25 mouse cellular contexts compared by ENCODE assay signal in genomic region chr13:49333250-49333649, GRCm38 (mm10). TPM values are rescaled to one million over a fixed set of nuclear protein-coding genes. Genes with fewer than 3 reads are reported as not detected.
A peak's percentile ranks its signal among the peaks of the same experiment; 100 is the strongest.
DNase-seq lines count a peak whose midpoint lies in the region; ATAC-seq lines count a peak whose summit lies in the region.
"Had no signal": no experiment of that assay in that cellular context is flagged by ENCODE, and none has a peak within 500 bp of the region (broad histone marks: within the 10 kb centered on the region; RNA-seq: fewer than 3 reads in every experiment).

No protein-coding gene starts in this region.

- no peaks in the 10 kb centered on the region for H3K9me3 ChIP-seq in midbrain, embryonic 11.5 days (ENCODE audit: control insufficient read depth, low read length)
- H3K9me3 ChIP-seq in midbrain, embryonic 14.5 days (ENCODE audit: control insufficient read depth, low read length), result no peaks in the 10 kb centered on the region
- no peaks in the 10 kb centered on the region for H3K9me3 ChIP-seq in liver, embryonic 16.5 days (replicated peaks; ENCODE audit: control insufficient read depth, low read length)
- H3K9me3 ChIP-seq: forebrain, embryonic 12.5 days; forebrain, embryonic 15.5 days; heart, embryonic 12.5 days; heart, embryonic 15.5 days; hindbrain, embryonic 10.5 days had no signal

- ATAC-seq in midbrain, embryonic 11.5 days (ENCODE audit: low FRiP score), result no peak
- ATAC-seq in midbrain, embryonic 14.5 days (ENCODE audit: low FRiP score, low TSS enrichment), result no peak
- peak; percentile 59 for ATAC-seq in erythroid progenitor cell, adult 5-6 weeks (replicated peaks; ENCODE audit: low FRiP score, poor library complexity, severe bottlenecking)
- ATAC-seq in liver, embryonic 16.5 days (ENCODE audit: low read depth), result peak; percentile 11; the same call in 1 of the 2 replicates
- ATAC-seq: activated CD4-positive, CD25-positive, alpha-beta regulatory T cell, adult 4 months; CD4-positive, CD25-positive, alpha-beta regulatory T cell, adult 4 months; forebrain, embryonic 15.5 days; hindbrain, postnatal 0 days; inflammation-experienced regulatory T-cells, adult 6 months had no signal

- H3K27me3 ChIP-seq in midbrain, embryonic 11.5 days (ENCODE audit: control insufficient read depth, insufficient read depth, low read length), result no peaks in the 10 kb centered on the region
- H3K27me3 ChIP-seq in midbrain, embryonic 14.5 days (ENCODE audit: control insufficient read depth, insufficient read depth, low read length), result no peaks in the 10 kb centered on the region
- H3K27me3 ChIP-seq in liver, embryonic 16.5 days (ENCODE audit: control insufficient read depth, insufficient read depth, low read depth, low read length), result no peaks in the 10 kb centered on the region
- H3K27me3 ChIP-seq: forebrain, embryonic 12.5 days; forebrain, embryonic 15.5 days; heart, embryonic 12.5 days; heart, embryonic 15.5 days had no signal

- H3K9ac ChIP-seq in midbrain, embryonic 11.5 days (ENCODE audit: low read length), result no peak overlapping the region
- H3K9ac ChIP-seq in midbrain, embryonic 14.5 days (replicated peaks; ENCODE audit: low read length), result no peak overlapping the region
- no peak overlapping the region for H3K9ac ChIP-seq in liver, embryonic 16.5 days (ENCODE audit: low read depth, low read length)
- H3K9ac ChIP-seq: forebrain, embryonic 12.5 days; forebrain, embryonic 15.5 days; heart, embryonic 12.5 days; heart, embryonic 15.5 days; hindbrain, embryonic 14.5 days had no signal

- H3K4me3 ChIP-seq in midbrain, embryonic 11.5 days (ENCODE audit: low read depth, low read length), result no peak overlapping the region
- H3K4me3 ChIP-seq in midbrain, embryonic 14.5 days (replicated peaks; ENCODE audit: low read depth, low read length), result no peak overlapping the region
- H3K4me3 ChIP-seq in liver, embryonic 16.5 days (ENCODE audit: low read depth, low read length), result no peak overlapping the region
- H3K4me3 ChIP-seq: forebrain, embryonic 12.5 days; forebrain, embryonic 15.5 days; heart, embryonic 12.5 days; heart, embryonic 15.5 days; hindbrain, embryonic 10.5 days had no signal

- no peaks in the 10 kb centered on the region for H3K4me1 ChIP-seq in midbrain, embryonic 11.5 days (ENCODE audit: control insufficient read depth, insufficient read depth, low read length)
- no peaks in the 10 kb centered on the region for H3K4me1 ChIP-seq in midbrain, embryonic 14.5 days (ENCODE audit: control insufficient read depth, insufficient read depth, low read length)
- H3K4me1 ChIP-seq in liver, embryonic 16.5 days (ENCODE audit: control insufficient read depth, low read depth, low read length), result no peaks in the 10 kb centered on the region; the same call in 1 of the 2 replicates
- H3K4me1 ChIP-seq: forebrain, embryonic 12.5 days; forebrain, embryonic 15.5 days; heart, embryonic 12.5 days; heart, embryonic 15.5 days; hindbrain, embryonic 10.5 days had no signal

- H3K27ac ChIP-seq in midbrain, embryonic 11.5 days (ENCODE audit: low read depth, low read length), result no peak overlapping the region
- no peak overlapping the region for H3K27ac ChIP-seq in midbrain, embryonic 14.5 days (replicated peaks; ENCODE audit: low read depth, low read length)
- H3K27ac ChIP-seq in liver, embryonic 16.5 days (ENCODE audit: low read length), result no peak overlapping the region
- H3K27ac ChIP-seq: forebrain, embryonic 12.5 days; forebrain, embryonic 15.5 days; heart, embryonic 15.5 days; hindbrain, embryonic 10.5 days; hindbrain, embryonic 14.5 days; hindbrain, postnatal 0 days had no signal

- no peaks in the 10 kb centered on the region for H3K36me3 ChIP-seq in midbrain, embryonic 11.5 days (ENCODE audit: control insufficient read depth, insufficient read depth, low read length)
- no peaks in the 10 kb centered on the region for H3K36me3 ChIP-seq in midbrain, embryonic 14.5 days (ENCODE audit: control insufficient read depth, insufficient read depth, low read length)
- no peaks in the 10 kb centered on the region for H3K36me3 ChIP-seq in liver, embryonic 16.5 days (ENCODE audit: control insufficient read depth, insufficient read depth)
- H3K36me3 ChIP-seq: forebrain, embryonic 12.5 days; forebrain, embryonic 15.5 days; heart, embryonic 12.5 days; heart, embryonic 15.5 days; hindbrain, embryonic 10.5 days had no signal

- peak; percentile 8 for DNase-seq in midbrain, embryonic 11.5 days (ENCODE audit: low spot score, missing footprints)
- DNase-seq in midbrain, embryonic 14.5 days, result no peak
- DNase-seq in lung, postnatal 4 days, result no peak
- DNase-seq in retina, embryonic 14.5 days (ENCODE audit: low spot score), result no peak
- no peak for DNase-seq in kidney, adult 18-20 months
- DNase-seq: adrenal gland, adult 8-10 months; adrenal gland, postnatal 25 days; cerebellum, adult 11-12 months; cerebellum, adult 8-10 months; cerebellum, postnatal 10 days; gastrocnemius, postnatal 10 days; heart, postnatal 10 days; heart, postnatal 36 days had no signal

- H3K4me2 ChIP-seq in midbrain, embryonic 11.5 days, result no peak overlapping the region
- H3K4me2 ChIP-seq in midbrain, embryonic 14.5 days (ENCODE audit: low read length), result no peak overlapping the region
- no peak overlapping the region for H3K4me2 ChIP-seq in liver, embryonic 16.5 days (ENCODE audit: low read depth, low read length)
- H3K4me2 ChIP-seq: forebrain, embryonic 12.5 days; forebrain, embryonic 15.5 days; heart, embryonic 12.5 days; heart, embryonic 15.5 days; hindbrain, embryonic 14.5 days had no signal

- WGBS in midbrain, embryonic 11.5 days, result 79% methylated on average over 2 of the region's 2 CpGs
- WGBS in midbrain, embryonic 14.5 days, result 78% methylated on average over 2 of the region's 2 CpGs
- 38% methylated on average over 2 of the region's 2 CpGs for WGBS in liver, embryonic 16.5 days (ENCODE audit: insufficient replicate concordance)

RNA-seq across cellular contexts. Expression of gene Bicd2, which starts 8.1 kb away (rescaled TPM):
- polyA plus RNA-seq in midbrain, embryonic 11.5 days (2014; fragmentation: Nextera tagmentation; extraction: Ambion mirVana), result 24.8 and 25.3 TPM in 2 replicates
- polyA plus RNA-seq in midbrain, embryonic 14.5 days (2014; fragmentation: Nextera tagmentation; extraction: Ambion mirVana), result 25.3 and 30.1 TPM in 2 replicates
- 12.6 and 19.7 TPM in 2 replicates for total RNA-seq in erythroid progenitor cell, adult 5-6 weeks (2015; ENCODE audit: low replicate concordance)
- total RNA-seq in erythroid progenitor cell, adult 5-6 weeks (2017; ENCODE audit: low replicate concordance), result 28.8 and 35.2 TPM in 2 replicates
- polyA plus RNA-seq in liver, embryonic 16.5 days (2015; fragmentation: Nextera tagmentation; extraction: Ambion mirVana), result 6.3 and 6.5 TPM in 2 replicates

RNA-seq across cellular contexts. Expression of gene Fgd3, which starts 13.1 kb away (rescaled TPM):
- polyA plus RNA-seq in midbrain, embryonic 11.5 days (2014; fragmentation: Nextera tagmentation; extraction: Ambion mirVana), result 0.74 and 0.77 TPM in 2 replicates
- 1.8 and 2.0 TPM in 2 replicates for polyA plus RNA-seq in midbrain, embryonic 14.5 days (2014; fragmentation: Nextera tagmentation; extraction: Ambion mirVana)
- total RNA-seq in erythroid progenitor cell, adult 5-6 weeks (2015; ENCODE audit: low replicate concordance), result 1.8 and 3.4 TPM in 2 replicates
- 3.1 and 5.5 TPM in 2 replicates for total RNA-seq in erythroid progenitor cell, adult 5-6 weeks (2017; ENCODE audit: low replicate concordance)
- polyA plus RNA-seq in liver, embryonic 16.5 days (2015; fragmentation: Nextera tagmentation; extraction: Ambion mirVana), result 0.67 and 0.70 TPM in 2 replicates

Comparison
In these comparisons a context has a peak if more than half of its experiments do, and no peak if none do; other contexts are left out.
1. ATAC-seq: peak in erythroid progenitor cell, adult 5-6 weeks (single experiment) and liver, embryonic 16.5 days (single experiment); none in midbrain, embryonic 11.5 days (single experiment) and midbrain, embryonic 14.5 days (single experiment).